Mouse (Mus musculus): ENCODE measurements around the gene Ptprj. TPM values are rescaled to one million over a fixed set of nuclear protein-coding genes. Genes with fewer than 3 reads are reported as not detected.
A peak's percentile ranks its signal among the peaks of the same experiment; 100 is the strongest.

The Ptprj gene
- polyA plus RNA-seq, 1 experiment: 25.6 TPM

- 90% methylated on average over 4 of the region's 4 CpGs for WGBS
- H3K27me3 ChIP-seq (ENCODE audit: control insufficient read depth, insufficient read depth, low read length): no peaks in the 10 kb centered on the region
- H3K27ac ChIP-seq (ENCODE audit: insufficient read depth, low read length): no peak overlapping the region
- H3K4me1 ChIP-seq (ENCODE audit: control insufficient read depth, insufficient read depth, low read length): peaks cover 30% of the 10 kb centered on the region
- DNase-seq: no peak
- TF ChIP-seq POLR2A (IDR thresholded peaks at IDR 0.05; ENCODE audit: borderline replicate concordance, insufficient read depth, low read length): no peak
- TF ChIP-seq CTCF (IDR thresholded peaks at IDR 0.05; ENCODE audit: borderline replicate concordance, insufficient read depth, low read depth, low read length): no peak
- H3K4me3 ChIP-seq (replicated peaks; ENCODE audit: insufficient read depth, low read depth, low read length): no peak overlapping the region
Measured at GRCm38 (mm10) chr2:90554806-90555205, 25.6 kb downstream of the Ptprj start.

- WGBS: 91% methylated on average over 4 of the region's 4 CpGs
- H3K27ac ChIP-seq (ENCODE audit: insufficient read depth, low read length): no peak overlapping the region
- no peak overlapping the region for H3K4me3 ChIP-seq (replicated peaks; ENCODE audit: insufficient read depth, low read depth, low read length)
- no peak for DNase-seq
- H3K4me1 ChIP-seq (ENCODE audit: control insufficient read depth, insufficient read depth, low read length): peaks cover 26% of the 10 kb centered on the region
- TF ChIP-seq CTCF (IDR thresholded peaks at IDR 0.05; ENCODE audit: borderline replicate concordance, insufficient read depth, low read depth, low read length): no peak
- TF ChIP-seq POLR2A (IDR thresholded peaks at IDR 0.05; ENCODE audit: borderline replicate concordance, insufficient read depth, low read length): no peak
- no peaks in the 10 kb centered on the region for H3K27me3 ChIP-seq (ENCODE audit: control insufficient read depth, insufficient read depth, low read length)
Measured at GRCm38 (mm10) chr2:90553861-90554260, 26.6 kb downstream of the Ptprj start.

- Histone ChIP-seq H3K27ac (ENCODE audit: insufficient read depth, low read length) (no peak overlapping the region), H3K4me3 (replicated peaks; ENCODE audit: insufficient read depth, low read depth, low read length) (no peak overlapping the region), H3K27me3 (ENCODE audit: control insufficient read depth, insufficient read depth, low read length) (no peaks in the 10 kb centered on the region), H3K4me1 (ENCODE audit: control insufficient read depth, insufficient read depth, low read length) (peaks cover 33% of the 10 kb centered on the region)
- 85% methylated on average over 6 of the region's 6 CpGs for WGBS
- no peak for DNase-seq
- TF ChIP-seq POLR2A (IDR thresholded peaks at IDR 0.05; ENCODE audit: borderline replicate concordance, insufficient read depth, low read length) (no peak), CTCF (IDR thresholded peaks at IDR 0.05; ENCODE audit: borderline replicate concordance, insufficient read depth, low read depth, low read length) (no peak)
Measured at GRCm38 (mm10) chr2:90550656-90551055, 29.8 kb downstream of the Ptprj start.

- WGBS: 61% methylated on average over 5 of the region's 5 CpGs
- no peaks in the 10 kb centered on the region for H3K27me3 ChIP-seq (ENCODE audit: control insufficient read depth, insufficient read depth, low read length)
- no peak for TF ChIP-seq POLR2A (IDR thresholded peaks at IDR 0.05; ENCODE audit: borderline replicate concordance, insufficient read depth, low read length)
- H3K4me3 ChIP-seq (replicated peaks; ENCODE audit: insufficient read depth, low read depth, low read length): no peak overlapping the region
- peaks cover 41% of the 10 kb centered on the region for H3K4me1 ChIP-seq (ENCODE audit: control insufficient read depth, insufficient read depth, low read length)
- DNase-seq: no peak
- no peak overlapping the region for H3K27ac ChIP-seq (ENCODE audit: insufficient read depth, low read length)
Measured at GRCm38 (mm10) chr2:90548541-90548940, 31.9 kb downstream of the Ptprj start.

DNA sequence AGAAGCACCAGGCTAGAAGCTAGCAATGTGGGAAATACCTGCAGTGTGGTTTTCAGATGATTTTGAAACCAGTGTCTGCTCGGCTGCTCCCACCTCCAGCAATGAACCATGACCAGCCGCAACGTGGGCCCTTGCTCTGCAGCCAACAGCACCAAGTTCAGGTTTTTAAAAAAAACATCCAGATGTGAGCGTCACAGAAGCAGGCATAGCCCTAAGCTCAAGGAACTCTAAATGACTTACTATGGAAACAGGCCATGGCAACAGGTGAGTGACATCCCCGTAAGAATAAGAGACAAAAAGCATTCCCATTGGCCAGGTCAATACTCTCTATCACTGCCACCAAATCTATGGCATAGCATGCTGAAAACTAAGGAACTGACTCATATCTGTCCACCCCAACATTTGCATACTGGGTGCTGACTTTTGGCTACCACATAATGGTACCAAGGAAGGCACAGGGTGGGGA is 33.3 kb downstream of the Ptprj start:
- Histone ChIP-seq H3K4me1 (ENCODE audit: control insufficient read depth, insufficient read depth, low read length) (peaks cover 53% of the 10 kb centered on the region), H3K27ac (ENCODE audit: insufficient read depth, low read length) (no peak overlapping the region), H3K27me3 (ENCODE audit: control insufficient read depth, insufficient read depth, low read length) (no peaks in the 10 kb centered on the region), H3K4me3 (replicated peaks; ENCODE audit: insufficient read depth, low read depth, low read length) (no peak overlapping the region)
- TF ChIP-seq CTCF (IDR thresholded peaks at IDR 0.05; ENCODE audit: borderline replicate concordance, insufficient read depth, low read depth, low read length) (no peak), POLR2A (IDR thresholded peaks at IDR 0.05; ENCODE audit: borderline replicate concordance, insufficient read depth, low read length) (no peak)
- WGBS: 89% methylated on average over 5 of the region's 5 CpGs
- DNase-seq: no peak

GRCm38 (mm10) chr2:90545261-90545660 is 35.2 kb downstream of the Ptprj start:
- WGBS: 25% methylated on average over 5 of the region's 5 CpGs
- DNase-seq: peak in 1 of 2 experiments; percentile 63
- Histone ChIP-seq H3K27ac (ENCODE audit: insufficient read depth, low read length) (peak overlapping the region; percentile 63; the same call in 1 of the 2 replicates), H3K4me3 (replicated peaks; ENCODE audit: insufficient read depth, low read depth, low read length) (no peak overlapping the region), H3K27me3 (ENCODE audit: control insufficient read depth, insufficient read depth, low read length) (no peaks in the 10 kb centered on the region), H3K4me1 (ENCODE audit: control insufficient read depth, insufficient read depth, low read length) (peaks cover 57% of the 10 kb centered on the region)
- TF ChIP-seq CTCF (IDR thresholded peaks at IDR 0.05; ENCODE audit: borderline replicate concordance, insufficient read depth, low read depth, low read length) (no peak), POLR2A (IDR thresholded peaks at IDR 0.05; ENCODE audit: borderline replicate concordance, insufficient read depth, low read length) (no peak)

DNA sequence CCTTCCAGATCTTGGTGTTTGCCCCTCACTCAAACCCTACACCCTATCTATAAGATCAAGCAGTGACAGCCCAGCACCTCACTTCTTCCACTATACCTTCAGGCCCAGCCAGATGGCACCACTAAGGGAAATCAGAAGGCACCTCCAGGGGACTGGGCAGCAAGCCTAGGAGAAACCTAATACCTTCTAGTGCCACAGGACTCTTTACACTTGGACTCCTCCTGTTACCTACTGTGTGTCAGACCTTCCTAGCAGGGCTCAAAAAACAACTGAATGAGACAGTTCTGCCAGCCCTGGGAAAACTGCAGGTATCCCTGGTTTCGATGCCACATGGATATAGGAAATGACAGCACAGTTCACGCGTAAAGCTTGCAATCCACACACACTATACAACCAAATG is 36.5 kb downstream of the Ptprj start:
- WGBS: 7% methylated on average over 3 of the region's 3 CpGs
- peak; percentile 86 to 95 for DNase-seq
- no peak overlapping the region for H3K4me3 ChIP-seq (replicated peaks; ENCODE audit: insufficient read depth, low read depth, low read length)
- peak overlapping the region; percentile 57; the same call in 1 of the 2 replicates for H3K27ac ChIP-seq (ENCODE audit: insufficient read depth, low read length)
- TF ChIP-seq POLR2A (IDR thresholded peaks at IDR 0.05; ENCODE audit: borderline replicate concordance, insufficient read depth, low read length) (no peak), CTCF (IDR thresholded peaks at IDR 0.05; ENCODE audit: borderline replicate concordance, insufficient read depth, low read depth, low read length) (peak; percentile 35; the same call in 1 of the 2 replicates)
- H3K27me3 ChIP-seq (ENCODE audit: control insufficient read depth, insufficient read depth, low read length): no peaks in the 10 kb centered on the region
- H3K4me1 ChIP-seq (ENCODE audit: control insufficient read depth, insufficient read depth, low read length): peaks cover 56% of the 10 kb centered on the region

DNA sequence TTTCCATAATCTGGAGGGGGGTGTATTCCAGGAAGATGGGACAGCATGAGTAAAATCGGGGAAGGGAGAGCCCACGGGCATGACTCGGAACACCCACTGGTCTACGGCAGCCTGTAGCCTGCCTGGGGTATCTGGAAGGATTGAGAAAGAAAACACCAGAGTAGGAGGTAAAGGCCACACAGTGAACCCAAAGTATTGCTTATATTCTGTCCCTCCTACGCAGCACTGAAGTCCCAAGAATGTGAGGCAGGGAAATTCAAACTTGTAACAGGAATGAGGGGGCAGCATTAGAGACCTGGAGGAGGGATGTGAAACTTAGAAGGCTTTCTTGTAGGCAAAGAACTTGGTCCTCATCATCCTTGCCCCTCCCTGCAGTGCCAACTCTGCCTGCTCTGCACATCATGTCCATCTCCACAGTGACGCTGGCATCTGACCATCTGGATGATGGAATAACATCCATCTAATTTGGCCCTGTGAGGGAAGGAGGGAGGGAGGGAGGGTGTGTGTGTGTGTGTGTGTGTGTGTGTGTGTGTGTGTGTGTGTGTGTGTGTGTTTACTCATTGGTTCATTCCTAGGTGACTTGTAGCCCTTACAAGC is 37.2 kb downstream of the Ptprj start:
- no peaks in the 10 kb centered on the region for H3K27me3 ChIP-seq (ENCODE audit: control insufficient read depth, insufficient read depth, low read length)
- DNase-seq: peak; percentile 53 to 61
- TF ChIP-seq POLR2A (IDR thresholded peaks at IDR 0.05; ENCODE audit: borderline replicate concordance, insufficient read depth, low read length) (no peak), CTCF (IDR thresholded peaks at IDR 0.05; ENCODE audit: borderline replicate concordance, insufficient read depth, low read depth, low read length) (no peak)

More for the DNA sequence above, 37.2 kb downstream of the Ptprj start:
- Histone ChIP-seq H3K4me1 (ENCODE audit: control insufficient read depth, insufficient read depth, low read length) (peaks cover 50% of the 10 kb centered on the region), H3K4me3 (replicated peaks; ENCODE audit: insufficient read depth, low read depth, low read length) (no peak overlapping the region), H3K27ac (ENCODE audit: insufficient read depth, low read length) (0 out of 2 replicates have a peak overlapping the region, but pooled peaks have one; percentile 11)
- WGBS: 78% methylated on average over 6 of the region's 6 CpGs

Data from cerebellum, adult 2 months (tissue).